Comparison of ENCODE assay signal across 9 mouse cellular contexts in the genomic region with DNA sequence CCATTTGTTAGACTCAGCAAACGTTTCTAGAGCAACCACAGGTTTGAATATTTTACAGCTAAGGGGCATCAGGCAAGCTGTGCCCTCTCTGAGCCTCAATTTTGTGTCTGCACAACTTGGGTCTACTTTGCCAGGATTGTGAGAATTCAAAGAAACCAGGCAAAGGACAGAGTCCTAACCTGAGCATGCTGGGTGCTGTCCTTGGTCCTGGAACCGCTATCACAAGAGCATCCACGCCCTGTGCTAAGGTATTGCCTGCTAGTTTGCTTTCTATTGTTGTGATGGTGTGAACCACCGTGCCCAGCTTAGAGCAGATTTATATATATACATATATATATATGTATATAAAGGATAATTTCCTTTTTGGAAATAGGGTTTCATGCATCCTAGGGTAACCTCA. TPM values are rescaled to one million over a fixed set of nuclear protein-coding genes. Genes with fewer than 3 reads are reported as not detected.
DNase-seq lines count a peak whose midpoint lies in the region; ATAC-seq lines count a peak whose summit lies in the region.
"Had no signal": no experiment of that assay in that cellular context is flagged by ENCODE, and none has a peak within 500 bp of the region (broad histone marks: within the 10 kb centered on the region; RNA-seq: fewer than 3 reads in every experiment).

No protein-coding gene starts in this region.

- H3K27ac ChIP-seq in midbrain, embryonic 13.5 days, result no peak overlapping the region

- DNase-seq in ovary, postnatal 36 days (ENCODE audit: low spot score), result peak; percentile 29
- no peak for DNase-seq in ovary, adult 18-20 months (ENCODE audit: low spot score)
- peak; percentile 8 for DNase-seq in c-Kit-positive CD71-positive TER-119-positive erythroid progenitor cells, embryonic 14.5 days (ENCODE audit: low spot score)
- peak; percentile 85 for DNase-seq in kidney, postnatal 4 days
- peak; percentile 28 for DNase-seq in thymus, postnatal 14 days
- DNase-seq in layer of hippocampus, postnatal 14 days (ENCODE audit: low spot score in 2 of 2), result no peak
- no peak for DNase-seq in cerebellum, postnatal 14 days
- DNase-seq: cerebellum, adult 9-10 months had no signal

- peaks cover 78% of the 10 kb centered on the region for H3K27me3 ChIP-seq in midbrain, embryonic 13.5 days

- no peak overlapping the region for H3K4me3 ChIP-seq in midbrain, embryonic 13.5 days (replicated peaks)

- H3K4me1 ChIP-seq in midbrain, embryonic 13.5 days (replicated peaks), result peaks cover 43% of the 10 kb centered on the region

- H3K9me3 ChIP-seq in midbrain, embryonic 13.5 days, result no peaks in the 10 kb centered on the region

- 11% methylated on average over 4 of the region's 4 CpGs for WGBS in midbrain, embryonic 13.5 days

- H3K4me2 ChIP-seq in midbrain, embryonic 13.5 days (replicated peaks), result no peak overlapping the region

- no peak overlapping the region for H3K9ac ChIP-seq in midbrain, embryonic 13.5 days (replicated peaks)

- no peaks in the 10 kb centered on the region for H3K36me3 ChIP-seq in midbrain, embryonic 13.5 days

- no peak for ATAC-seq in midbrain, embryonic 13.5 days

RNA-seq across cellular contexts. Expression of gene Unc5a, which starts 3.9 kb away (rescaled TPM):
- 100 to 1,000 TPM; 109 to 110 TPM for total RNA-seq in layer of hippocampus, postnatal 14 days (2021)
- 5.9 and 7.3 TPM in 2 replicates for polyA plus RNA-seq in midbrain, embryonic 13.5 days (2015; fragmentation: Nextera tagmentation; extraction: Ambion mirVana)

Comparison
In these comparisons a context has a peak if more than half of its experiments do, and no peak if none do; other contexts are left out.
1. DNase-seq: peak in ovary, postnatal 36 days (single experiment), c-Kit-positive CD71-positive TER-119-positive erythroid progenitor cells, embryonic 14.5 days (single experiment), kidney, postnatal 4 days (2 of 2) and thymus, postnatal 14 days (single experiment); none in ovary, adult 18-20 months (single experiment), layer of hippocampus, postnatal 14 days (0 of 2) and cerebellum, postnatal 14 days (0 of 2).